Mouse (Mus musculus) hindbrain, embryonic 14.5 days (tissue): Measurements from ENCODE around the gene Ihh. TPM values are rescaled to one million over a fixed set of nuclear protein-coding genes. Genes with fewer than 3 reads are reported as not detected.

Source experiments
- ATAC-seq: fragments of 200-750 bp; cut with Nextera tagmentation; 2 replicates; pipeline ENCODE4 v1.8.0; 2017; ENCODE audit warnings: moderate number of reproducible peaks, mild to moderate bottlenecking, moderate TSS enrichment, moderate library complexity; ENCODE audit not compliant: low FRiP score
- DNase-seq: peaks from one replicate; pipeline ENCODE4 v3.0.0-alpha.2; 2015; ENCODE audit warnings: low spot score
- H3K27ac ChIP-seq: fragments of 300-500 bp; sonication (generic); 2 replicates; pipeline ENCODE4 v1.5.1; 2014; ENCODE audit warnings: mild to moderate bottlenecking, moderate library complexity
- H3K27me3 ChIP-seq: fragments of 300-500 bp; sonication (generic); 2 replicates; pipeline ENCODE4 v1.6.1; 2014; ENCODE audit warnings: mild to moderate bottlenecking, low read length, mixed read lengths; ENCODE audit not compliant: control insufficient read depth, insufficient read depth
- H3K36me3 ChIP-seq: fragments of 300-500 bp; sonication (generic); replicated peaks from 2 replicates; pipeline ENCODE4 v1.6.1; 2014; ENCODE audit not compliant: control insufficient read depth, insufficient read depth
- H3K4me1 ChIP-seq: fragments of 300-500 bp; sonication (generic); replicated peaks from 2 replicates; pipeline ENCODE4 v1.6.1; 2014; ENCODE audit warnings: antibody characterized with exemption, low read length, mixed read lengths; ENCODE audit not compliant: control insufficient read depth, insufficient read depth
- H3K4me2 ChIP-seq: fragments of 300-500 bp; sonication (generic); replicated peaks from 2 replicates; pipeline ENCODE4 v1.6.1; 2014; ENCODE audit warnings: mild to moderate bottlenecking, moderate library complexity
- H3K4me3 ChIP-seq: fragments of 300-500 bp; sonication (generic); replicated peaks from 2 replicates; pipeline ENCODE4 v1.5.1; 2014; ENCODE audit warnings: mild to moderate bottlenecking, low read length
- H3K9ac ChIP-seq: fragments of 300-500 bp; sonication (generic); 2 replicates; pipeline ENCODE4 v1.6.1; 2014
- H3K9me3 ChIP-seq: fragments of 300-500 bp; sonication (generic); 2 replicates; pipeline ENCODE4 v1.6.1; 2016; ENCODE audit warnings: low read length; ENCODE audit not compliant: control insufficient read depth
- WGBS: fragments of 180-500 bp; shearing (Covaris S2); extraction: QIAGEN DNeasy Blood & Tissue Kit; methylation state at CpG from one replicate; pipeline ENCODE4 v1.1.7; 2014; 5-methylcytosine and 5-hydroxymethylcytosine counted together
- polyA plus RNA-seq: library from polyadenylated mRNA; unstranded; fragments of >200 nt; fragmentation: Nextera tagmentation; extraction: Ambion mirVana; gene quantifications from 2 replicates; pipeline ENCODE4 v1.2.1, GENCODE M21; 2014

The Ihh gene
- polyA plus RNA-seq, 1 experiment from 2014 or later: 0.32 TPM

- 76% methylated on average over 8 of the region's 8 CpGs for WGBS
- no peak for ATAC-seq
These were observed 16.6 kb upstream of the Ihh start for GRCm38 (mm10) chr1:74967962-74968580.

GRCm38 (mm10) chr1:74964494-74965215 is 13.2 kb upstream of the Ihh start:
- H3K4me3 ChIP-seq: no peak overlapping the region
- 18% methylated on average over 16 of the region's 16 CpGs for whole genome bisulfite sequencing
- H3K9me3 ChIP-seq: no peaks in the 10 kb centered on the region
- no peaks in the 10 kb centered on the region for H3K4me1 ChIP-seq
- no peak for ATAC-seq
- peak overlapping the region; percentile 32 for H3K4me2 ChIP-seq
- H3K36me3 ChIP-seq: no peaks in the 10 kb centered on the region
- H3K9ac ChIP-seq: no peak overlapping the region
- DNase-seq: peak; percentile 82
- H3K27ac ChIP-seq: no peak overlapping the region
- no peaks in the 10 kb centered on the region for H3K27me3 ChIP-seq

More at GRCm38 (mm10) chr1:74967962-74968580, 16.6 kb upstream of the Ihh start:
- Histone ChIP-seq H3K27ac (no peak overlapping the region), H3K27me3 (no peaks in the 10 kb centered on the region), H3K36me3 (no peaks in the 10 kb centered on the region), H3K4me2 (no peak overlapping the region), H3K9ac (no peak overlapping the region), H3K4me1 (no peaks in the 10 kb centered on the region), H3K9me3 (no peaks in the 10 kb centered on the region), H3K4me3 (no peak overlapping the region)
- DNase-seq: no peak

GRCm38 (mm10) chr1:74962853-74963227 is 11.4 kb upstream of the Ihh start:
- no peak for ATAC-seq
- 0 out of 2 replicates have a peak, but pooled peaks cover 2% of the 10 kb centered on the region for H3K27me3 ChIP-seq
- no peaks in the 10 kb centered on the region for H3K9me3 ChIP-seq
- H3K9ac ChIP-seq: no peak overlapping the region
- no peak overlapping the region for H3K27ac ChIP-seq
- no peaks in the 10 kb centered on the region for H3K4me1 ChIP-seq
- H3K4me3 ChIP-seq: no peak overlapping the region
- H3K36me3 ChIP-seq: no peaks in the 10 kb centered on the region
- 89% methylated on average over 5 of the region's 5 CpGs for WGBS
- DNase-seq: no peak
- no peak overlapping the region for H3K4me2 ChIP-seq

GRCm38 (mm10) chr1:74962126-74962852 is 10.8 kb upstream of the Ihh start:
- DNase-seq (no peak), ATAC-seq (no peak)
- no peak overlapping the region for H3K27ac ChIP-seq
- H3K27me3 ChIP-seq: 0 out of 2 replicates have a peak, but pooled peaks cover 4% of the 10 kb centered on the region
- H3K4me1 ChIP-seq: no peaks in the 10 kb centered on the region
- WGBS: 75% methylated on average over 5 of the region's 5 CpGs
- H3K36me3 ChIP-seq: no peaks in the 10 kb centered on the region
- no peaks in the 10 kb centered on the region for H3K9me3 ChIP-seq
- H3K4me3 ChIP-seq: no peak overlapping the region
- H3K9ac ChIP-seq: no peak overlapping the region
- H3K4me2 ChIP-seq: no peak overlapping the region

- no peak for ATAC-seq
- no peaks in the 10 kb centered on the region for H3K36me3 ChIP-seq
- no peaks in the 10 kb centered on the region for H3K9me3 ChIP-seq
- H3K9ac ChIP-seq: no peak overlapping the region
- H3K4me3 ChIP-seq: no peak overlapping the region
- H3K4me1 ChIP-seq: no peaks in the 10 kb centered on the region
- H3K4me2 ChIP-seq: no peak overlapping the region
- DNase-seq: no peak
- no peak overlapping the region for H3K27ac ChIP-seq
- peaks cover 9% of the 10 kb centered on the region; the same call in 1 of the 2 replicates for H3K27me3 ChIP-seq
- WGBS: 93% methylated on average over 7 of the region's 7 CpGs
These were observed 10.2 kb upstream of the Ihh start for GRCm38 (mm10) chr1:74961722-74962121.

GRCm38 (mm10) chr1:74960059-74960458 is 8.6 kb upstream of the Ihh start:
- 93% methylated on average over 7 of the region's 7 CpGs for WGBS
- H3K4me3 ChIP-seq: no peak overlapping the region
- ATAC-seq (no peak), DNase-seq (no peak)
- no peak overlapping the region for H3K9ac ChIP-seq
- H3K36me3 ChIP-seq: no peaks in the 10 kb centered on the region
- no peak overlapping the region for H3K4me2 ChIP-seq
- H3K27me3 ChIP-seq: peaks cover 20% of the 10 kb centered on the region
- H3K4me1 ChIP-seq: no peaks in the 10 kb centered on the region
- H3K27ac ChIP-seq: no peak overlapping the region
- H3K9me3 ChIP-seq: no peaks in the 10 kb centered on the region

GRCm38 (mm10) chr1:74950576-74951490 is 639 bp downstream of the Ihh start:
- Histone ChIP-seq H3K36me3 (no peaks in the 10 kb centered on the region), H3K27me3 (peaks cover 97% of the 10 kb centered on the region), H3K4me1 (peaks cover 22% of the 10 kb centered on the region), H3K9me3 (no peaks in the 10 kb centered on the region), H3K4me3 (peak overlapping the region; percentile 32), H3K9ac (peak overlapping the region; percentile 34; the same call in 1 of the 2 replicates), H3K27ac (no peak overlapping the region), H3K4me2 (peak overlapping the region; percentile 60)
- DNase-seq: no peak
- ATAC-seq: no peak
- WGBS: 2% methylated on average over 79 of the region's 84 CpGs

- Histone ChIP-seq H3K27ac (no peak overlapping the region), H3K9ac (no peak overlapping the region), H3K36me3 (no peaks in the 10 kb centered on the region), H3K4me2 (peak overlapping the region; percentile 60), H3K4me3 (peak overlapping the region; percentile 32; the same call in 1 of the 2 replicates), H3K9me3 (no peaks in the 10 kb centered on the region), H3K4me1 (peaks cover 22% of the 10 kb centered on the region), H3K27me3 (peaks cover 99% of the 10 kb centered on the region)
- 4% methylated on average over 16 of the region's 16 CpGs for WGBS
- ATAC-seq: no peak
- DNase-seq: peak; percentile 28
These were observed 1.4 kb downstream of the Ihh start for GRCm38 (mm10) chr1:74950066-74950465.
